Mouse (Mus musculus): ENCODE data around the gene Rrp12. TPM values are rescaled to one million over a fixed set of nuclear protein-coding genes. Genes with fewer than 3 reads are reported as not detected.

Gene Rrp12
- polyA plus RNA-seq, 1 experiment from 2014 or later: 7.9 TPM

- no peak for TF ChIP-seq CTCF (IDR thresholded peaks at IDR 0.05; ENCODE audit: low read depth)
- DNase-seq (ENCODE audit: low spot score): no peak
- no peak overlapping the region for H3K27ac ChIP-seq
- H3K4me1 ChIP-seq (replicated peaks; ENCODE audit: insufficient read depth, low read length): peaks cover 10% of the 10 kb centered on the region
- no peak overlapping the region for H3K4me3 ChIP-seq (replicated peaks; ENCODE audit: low read depth, low read length)
- no peaks in the 10 kb centered on the region for H3K36me3 ChIP-seq (ENCODE audit: insufficient read depth, low read length)
- no peaks in the 10 kb centered on the region for H3K27me3 ChIP-seq (ENCODE audit: insufficient read depth, low read length)
- no peaks in the 10 kb centered on the region for H3K9me3 ChIP-seq (replicated peaks; ENCODE audit: low read length)
- H3K9ac ChIP-seq (ENCODE audit: low read depth, low read length): no peak overlapping the region
- peak overlapping the region; percentile 98; the same call in 1 of the 2 replicates for H3K4me2 ChIP-seq (ENCODE audit: low read length)
- 70% methylated on average over 3 of the region's 3 CpGs for WGBS
- no peak for ATAC-seq (replicated peaks; ENCODE audit: low FRiP score, low read depth)
Observed at GRCm38 (mm10) chr19:41828941-41829340, 67.0 kb downstream of the Rrp12 start.

DNA sequence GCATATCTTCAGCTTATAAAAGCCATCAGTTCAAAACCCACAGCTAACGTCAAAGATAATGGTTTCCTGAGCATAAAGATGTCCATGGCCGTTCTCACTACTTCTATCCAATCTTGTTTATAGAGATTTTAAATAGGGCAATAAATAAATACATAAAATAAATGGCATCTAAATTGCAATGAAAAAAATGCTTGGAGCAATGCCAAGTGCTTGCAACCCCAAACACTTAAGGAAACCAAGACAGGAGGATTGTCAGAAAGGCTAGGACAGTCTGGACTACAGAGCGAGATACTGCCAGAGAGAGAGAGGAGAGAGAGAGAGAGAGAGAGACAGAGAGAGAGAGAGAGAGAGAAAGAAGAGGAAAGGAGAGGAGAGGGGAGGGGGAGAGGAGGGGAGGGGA, 69.4 kb downstream of the Rrp12 start:
- Histone ChIP-seq H3K9me3 (replicated peaks; ENCODE audit: low read length) (no peaks in the 10 kb centered on the region), H3K4me3 (replicated peaks; ENCODE audit: low read depth, low read length) (no peak overlapping the region), H3K4me1 (replicated peaks; ENCODE audit: insufficient read depth, low read length) (peaks cover 7% of the 10 kb centered on the region), H3K4me2 (ENCODE audit: low read length) (no peak overlapping the region), H3K36me3 (ENCODE audit: insufficient read depth, low read length) (no peaks in the 10 kb centered on the region), H3K27me3 (ENCODE audit: insufficient read depth, low read length) (no peaks in the 10 kb centered on the region), H3K9ac (ENCODE audit: low read depth, low read length) (no peak overlapping the region), H3K27ac (no peak overlapping the region)
- ATAC-seq (replicated peaks; ENCODE audit: low FRiP score, low read depth) (no peak), DNase-seq (ENCODE audit: low spot score) (no peak)
- WGBS: 63% methylated on average over 3 of the region's 3 CpGs
- no peak for TF ChIP-seq CTCF (IDR thresholded peaks at IDR 0.05; ENCODE audit: low read depth)

DNA sequence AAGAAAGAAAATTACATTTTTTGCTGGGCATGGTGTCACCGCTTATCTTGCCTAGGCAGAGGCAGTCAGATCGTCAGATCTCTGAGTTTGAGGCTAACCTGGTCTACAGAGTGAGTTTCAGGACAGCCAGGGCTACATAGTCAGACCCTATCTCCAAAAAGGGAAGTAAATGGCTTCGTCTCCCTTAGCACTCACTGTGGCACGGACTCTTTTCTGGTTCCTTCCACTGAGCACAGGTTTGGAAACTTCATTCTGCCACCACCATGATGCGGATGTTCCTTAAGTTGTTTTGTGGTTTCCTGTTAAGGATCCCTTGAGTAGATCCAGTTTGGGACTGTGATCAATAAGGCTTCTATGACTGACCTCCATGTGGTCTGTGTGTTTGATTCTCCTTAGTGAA, 71.0 kb downstream of the Rrp12 start:
- TF ChIP-seq CTCF (IDR thresholded peaks at IDR 0.05; ENCODE audit: low read depth): no peak
- no peak overlapping the region for H3K4me3 ChIP-seq (replicated peaks; ENCODE audit: low read depth, low read length)
- H3K27ac ChIP-seq: no peak overlapping the region
- H3K27me3 ChIP-seq (ENCODE audit: insufficient read depth, low read length): no peaks in the 10 kb centered on the region
- WGBS: 86% methylated on average over 5 of the region's 5 CpGs
- H3K9ac ChIP-seq (ENCODE audit: low read depth, low read length): no peak overlapping the region
- H3K36me3 ChIP-seq (ENCODE audit: insufficient read depth, low read length): no peaks in the 10 kb centered on the region
- no peak for DNase-seq (ENCODE audit: low spot score)
- ATAC-seq (replicated peaks; ENCODE audit: low FRiP score, low read depth): no peak
- no peaks in the 10 kb centered on the region for H3K9me3 ChIP-seq (replicated peaks; ENCODE audit: low read length)
- H3K4me2 ChIP-seq (ENCODE audit: low read length): no peak overlapping the region
- no peaks in the 10 kb centered on the region for H3K4me1 ChIP-seq (replicated peaks; ENCODE audit: insufficient read depth, low read length)

- no peak for DNase-seq (ENCODE audit: low spot score)
- WGBS: 93% methylated on average over 1 of the region's 1 CpGs
- Histone ChIP-seq H3K9me3 (replicated peaks; ENCODE audit: low read length) (no peaks in the 10 kb centered on the region), H3K4me2 (ENCODE audit: low read length) (no peak overlapping the region), H3K27ac (no peak overlapping the region), H3K4me3 (replicated peaks; ENCODE audit: low read depth, low read length) (no peak overlapping the region), H3K9ac (ENCODE audit: low read depth, low read length) (no peak overlapping the region), H3K27me3 (ENCODE audit: insufficient read depth, low read length) (no peaks in the 10 kb centered on the region), H3K36me3 (ENCODE audit: insufficient read depth, low read length) (no peaks in the 10 kb centered on the region), H3K4me1 (replicated peaks; ENCODE audit: insufficient read depth, low read length) (no peaks in the 10 kb centered on the region)
- no peak for ATAC-seq (replicated peaks; ENCODE audit: low FRiP score, low read depth)
- no peak for TF ChIP-seq CTCF (IDR thresholded peaks at IDR 0.05; ENCODE audit: low read depth)
Observed at GRCm38 (mm10) chr19:41822589-41822988, 73.4 kb downstream of the Rrp12 start.

DNA sequence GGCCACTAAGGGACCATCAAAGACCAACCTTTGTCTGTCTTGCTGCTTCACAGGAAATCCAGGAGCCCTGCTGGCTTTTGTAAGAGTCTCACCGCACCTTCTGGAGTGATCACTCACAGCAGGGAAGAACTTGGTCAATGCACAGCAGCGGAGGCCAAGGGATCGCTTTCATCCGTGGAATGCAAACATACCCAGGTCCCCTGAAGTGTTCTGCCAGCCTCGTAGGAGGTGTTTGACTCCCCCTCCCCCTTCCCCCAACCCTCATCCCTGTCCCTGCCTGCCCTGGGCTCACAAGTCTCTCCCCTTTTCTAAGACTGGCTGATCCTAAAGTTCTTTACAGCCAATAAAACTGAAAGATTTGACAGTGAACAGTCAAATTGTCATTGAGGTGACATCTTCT, 74.5 kb downstream of the Rrp12 start:
- Histone ChIP-seq H3K9me3 (replicated peaks; ENCODE audit: low read length) (no peaks in the 10 kb centered on the region), H3K36me3 (ENCODE audit: insufficient read depth, low read length) (no peaks in the 10 kb centered on the region), H3K27me3 (ENCODE audit: insufficient read depth, low read length) (no peaks in the 10 kb centered on the region), H3K4me1 (replicated peaks; ENCODE audit: insufficient read depth, low read length) (no peaks in the 10 kb centered on the region), H3K9ac (ENCODE audit: low read depth, low read length) (no peak overlapping the region), H3K4me3 (replicated peaks; ENCODE audit: low read depth, low read length) (no peak overlapping the region), H3K27ac (no peak overlapping the region), H3K4me2 (ENCODE audit: low read length) (no peak overlapping the region)
- DNase-seq (ENCODE audit: low spot score) (no peak), ATAC-seq (replicated peaks; ENCODE audit: low FRiP score, low read depth) (no peak)
- no peak for TF ChIP-seq CTCF (IDR thresholded peaks at IDR 0.05; ENCODE audit: low read depth)
- 11% methylated on average over 5 of the region's 5 CpGs for WGBS

DNA sequence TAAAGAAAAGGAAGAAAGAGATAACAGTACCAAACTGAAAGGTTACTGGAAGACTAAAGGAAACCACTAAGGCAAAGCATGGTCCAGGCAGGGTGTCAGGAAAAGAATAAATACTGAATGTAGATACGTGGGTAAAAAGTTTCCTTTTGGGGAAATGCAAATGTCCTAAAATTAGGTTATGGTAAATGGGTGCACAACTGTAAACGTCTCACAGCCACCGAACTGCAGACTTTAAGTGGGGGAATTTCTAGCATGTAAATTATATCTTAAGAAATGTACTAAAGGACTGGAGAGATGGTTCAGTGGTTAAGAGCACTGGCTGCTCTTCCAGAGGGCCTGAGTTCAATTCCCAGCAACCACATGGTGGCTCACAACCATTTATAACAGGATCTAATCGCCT, 77.2 kb downstream of the Rrp12 start:
- H3K27me3 ChIP-seq (ENCODE audit: insufficient read depth, low read length): no peaks in the 10 kb centered on the region
- H3K4me1 ChIP-seq (replicated peaks; ENCODE audit: insufficient read depth, low read length): no peaks in the 10 kb centered on the region
- no peak overlapping the region for H3K4me3 ChIP-seq (replicated peaks; ENCODE audit: low read depth, low read length)
- ATAC-seq (replicated peaks; ENCODE audit: low FRiP score, low read depth): no peak
- H3K9me3 ChIP-seq (replicated peaks; ENCODE audit: low read length): no peaks in the 10 kb centered on the region
- H3K4me2 ChIP-seq (ENCODE audit: low read length): no peak overlapping the region
- H3K36me3 ChIP-seq (ENCODE audit: insufficient read depth, low read length): no peaks in the 10 kb centered on the region
- H3K9ac ChIP-seq (ENCODE audit: low read depth, low read length): no peak overlapping the region
- TF ChIP-seq CTCF (IDR thresholded peaks at IDR 0.05; ENCODE audit: low read depth): no peak
- WGBS: 85% methylated on average over 4 of the region's 4 CpGs
- no peak overlapping the region for H3K27ac ChIP-seq
- DNase-seq (ENCODE audit: low spot score): no peak

GRCm38 (mm10) chr19:41817325-41817724, 78.6 kb downstream of the Rrp12 start:
- no peaks in the 10 kb centered on the region for H3K36me3 ChIP-seq (ENCODE audit: insufficient read depth, low read length)
- WGBS: 39% methylated on average over 10 of the region's 10 CpGs
- H3K4me2 ChIP-seq (ENCODE audit: low read length): no peak overlapping the region
- DNase-seq (ENCODE audit: low spot score): no peak
- H3K9ac ChIP-seq (ENCODE audit: low read depth, low read length): no peak overlapping the region
- TF ChIP-seq CTCF (IDR thresholded peaks at IDR 0.05; ENCODE audit: low read depth): no peak
- no peaks in the 10 kb centered on the region for H3K27me3 ChIP-seq (ENCODE audit: insufficient read depth, low read length)
- no peak; the same call in 1 of the 2 replicates for ATAC-seq (replicated peaks; ENCODE audit: low FRiP score, low read depth)
- no peak overlapping the region for H3K27ac ChIP-seq
- no peaks in the 10 kb centered on the region for H3K9me3 ChIP-seq (replicated peaks; ENCODE audit: low read length)
- no peak overlapping the region for H3K4me3 ChIP-seq (replicated peaks; ENCODE audit: low read depth, low read length)
- no peaks in the 10 kb centered on the region for H3K4me1 ChIP-seq (replicated peaks; ENCODE audit: insufficient read depth, low read length)
